Mouse (Mus musculus) WW6 (cell line): Measurements from ENCODE around the gene Lax1.
"Not testable (repeated sequence)": the region's sequence is repeated elsewhere in the genome, so short reads cannot be mapped to it uniquely, and the experiment has no call there.

Source experiments
- DNase-seq: peaks from one replicate; pipeline ENCODE4 v3.0.0-alpha.2; 2013; ENCODE audit warnings: low read depth, low spot score

The Lax1 gene

DNA sequence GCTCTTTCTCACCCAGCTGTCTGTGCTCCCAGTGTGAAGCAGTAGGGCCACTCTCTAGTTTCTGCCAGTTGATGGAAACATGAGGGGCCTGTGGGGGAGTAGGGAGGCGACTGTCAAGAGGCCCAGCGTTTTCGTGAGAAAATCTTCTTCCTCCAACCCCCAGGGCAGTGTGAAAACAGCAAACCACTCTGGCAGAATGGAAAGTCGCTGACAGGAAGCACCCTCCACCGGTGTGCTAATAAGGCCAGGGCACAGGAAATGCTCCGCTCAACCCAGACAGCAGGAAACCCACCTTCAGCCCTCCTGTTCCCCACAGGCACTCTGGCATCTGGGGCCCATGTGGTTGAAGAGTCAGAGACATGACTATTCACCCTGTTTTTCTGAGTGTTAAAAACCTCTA, at the start of gene Lax1:
TSS of gene Lax1 (minus strand) at position 212 of the 400 bp plus-strand sequence.
- no peak for DNase-seq

GRCm38 (mm10) chr1:133736664-133737063, 46.8 kb upstream of the Lax1 start:
- DNase-seq = no peak

DNA sequence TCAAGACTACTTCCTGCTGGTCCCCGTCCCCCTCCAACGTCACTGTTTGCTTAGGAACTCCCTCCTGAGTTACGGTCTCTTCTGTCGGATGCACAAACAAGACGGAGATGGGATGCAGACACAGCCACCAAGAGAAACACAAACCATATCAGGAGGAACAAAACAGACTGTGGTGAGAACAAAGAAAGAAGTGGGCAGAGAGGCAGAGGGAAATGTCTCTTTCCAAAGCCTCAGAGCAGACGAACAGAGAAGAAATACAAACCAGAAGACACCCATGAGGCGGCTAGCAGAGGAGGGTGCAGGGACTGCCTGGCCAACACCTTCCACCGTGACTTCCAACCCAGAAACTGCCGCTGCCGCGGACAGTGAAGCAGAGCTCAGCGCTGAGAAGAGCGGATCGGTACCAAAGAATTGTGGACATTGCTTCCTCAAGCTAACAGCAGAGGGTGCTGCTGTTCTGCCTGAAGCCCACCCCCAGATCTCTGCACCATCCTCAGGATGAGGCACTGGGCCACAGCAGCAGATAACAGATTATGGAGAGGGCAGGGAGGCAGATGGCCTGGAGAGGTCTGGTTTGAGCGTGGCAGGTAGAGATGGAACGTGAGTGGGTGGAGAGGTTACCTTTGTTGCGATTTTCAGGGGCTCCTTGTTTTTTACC, 46.2 kb upstream of the Lax1 start:
- no peak for DNase-seq

DNA sequence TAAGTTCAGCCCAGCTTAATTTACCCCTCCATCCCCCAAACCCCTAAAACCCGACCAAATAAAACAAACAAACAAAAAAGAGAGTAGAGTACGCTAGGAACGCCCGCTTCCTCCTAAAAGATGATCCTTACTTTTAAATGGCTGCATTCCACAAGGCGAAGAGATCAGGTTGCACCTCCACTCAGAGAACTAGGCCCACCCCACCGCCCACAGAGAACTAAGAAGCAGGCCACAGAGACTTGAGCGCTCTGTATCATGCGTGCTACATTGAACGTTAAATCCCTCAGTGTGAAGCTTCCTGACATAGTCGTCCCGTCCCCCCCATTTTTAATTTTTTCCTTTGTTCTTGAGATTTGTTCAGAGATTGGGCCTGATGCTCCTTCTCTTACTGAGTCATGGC, 42.9 kb upstream of the Lax1 start:
- no peak for DNase-seq

DNA sequence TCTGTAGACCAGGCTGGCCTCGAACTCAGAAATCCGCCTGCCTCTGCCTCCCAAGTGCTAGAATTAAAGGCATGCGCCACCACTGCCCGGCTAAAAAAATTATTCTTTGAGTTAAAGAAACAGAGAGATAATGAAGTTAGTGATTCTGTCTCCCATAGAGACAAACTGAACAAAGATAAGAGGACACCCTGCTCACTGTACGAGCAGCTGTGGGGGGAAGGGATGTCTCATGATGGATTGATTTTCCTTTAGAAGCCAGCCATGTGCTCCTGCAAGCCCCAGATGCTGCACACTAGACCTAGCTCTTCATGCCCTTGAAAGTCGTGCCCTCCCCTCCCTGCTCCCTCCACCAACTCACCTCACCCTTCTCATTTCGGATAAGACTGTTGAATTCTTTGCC, 38.4 kb upstream of the Lax1 start:
- no peak for DNase-seq

- DNase-seq = no peak
These were observed 30.4 kb upstream of the Lax1 start for GRCm38 (mm10) chr1:133720342-133720741.

DNA sequence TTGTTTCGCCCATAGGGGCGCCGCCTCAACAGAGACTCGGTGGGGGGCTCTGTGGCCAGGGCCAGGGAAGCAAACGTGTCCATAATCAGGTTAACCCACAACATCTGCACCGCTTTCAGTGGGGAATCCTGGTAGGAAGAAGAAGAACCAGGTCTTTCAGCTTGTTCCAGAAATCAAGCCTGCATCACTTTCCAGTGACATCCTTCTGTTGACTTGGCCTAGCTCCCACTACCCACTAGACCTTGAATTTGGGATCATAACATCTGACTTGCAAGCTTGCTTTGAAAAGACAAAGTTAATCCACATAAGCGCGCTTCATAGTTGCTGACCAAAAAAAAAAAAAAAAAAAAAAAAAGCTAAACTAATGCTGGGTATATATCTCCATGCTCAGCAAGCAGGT, 28.9 kb upstream of the Lax1 start:
- DNase-seq = no peak

- no peak for DNase-seq
These were observed 28.4 kb upstream of the Lax1 start for GRCm38 (mm10) chr1:133718296-133718695.

DNA sequence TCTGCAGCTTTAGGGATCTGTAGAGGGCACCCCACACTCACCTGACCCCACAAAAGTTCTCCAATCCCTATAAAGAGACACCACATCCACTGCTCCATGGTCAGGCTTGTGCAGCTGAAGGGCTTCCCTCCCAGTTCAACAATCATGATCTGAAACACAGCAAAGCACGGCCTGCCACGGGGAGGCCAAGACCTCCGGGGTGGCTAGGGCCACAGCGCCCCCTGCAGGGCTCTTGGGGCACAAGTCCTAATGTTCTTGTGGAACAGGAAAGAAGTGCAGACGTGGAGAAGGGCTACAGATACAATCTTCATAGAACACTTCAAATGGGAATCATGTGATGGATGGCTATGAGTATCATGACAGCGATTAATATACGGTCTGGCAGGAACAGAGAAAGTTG, 26.6 kb upstream of the Lax1 start:
- peak; percentile 66 for DNase-seq

DNA sequence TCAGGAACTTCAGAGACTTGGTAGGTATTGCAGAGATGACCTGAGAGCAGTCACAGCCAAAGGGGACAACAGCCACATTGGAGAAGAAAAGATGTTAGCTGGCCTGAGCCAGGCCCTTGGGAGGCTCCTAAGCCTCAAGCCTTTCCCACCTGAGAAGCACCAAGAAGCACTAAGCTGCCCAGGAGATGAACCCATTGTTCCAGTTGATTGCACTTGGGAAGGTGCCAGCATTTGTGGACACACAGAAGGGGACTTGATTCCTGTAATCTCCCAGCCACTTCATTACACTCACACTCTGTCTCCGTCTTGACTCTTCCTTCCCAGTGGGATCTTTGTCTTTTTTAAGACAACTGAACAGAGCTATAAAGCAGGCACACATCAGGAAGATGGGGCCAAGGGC, 25.3 kb upstream of the Lax1 start:
- no peak for DNase-seq

DNA sequence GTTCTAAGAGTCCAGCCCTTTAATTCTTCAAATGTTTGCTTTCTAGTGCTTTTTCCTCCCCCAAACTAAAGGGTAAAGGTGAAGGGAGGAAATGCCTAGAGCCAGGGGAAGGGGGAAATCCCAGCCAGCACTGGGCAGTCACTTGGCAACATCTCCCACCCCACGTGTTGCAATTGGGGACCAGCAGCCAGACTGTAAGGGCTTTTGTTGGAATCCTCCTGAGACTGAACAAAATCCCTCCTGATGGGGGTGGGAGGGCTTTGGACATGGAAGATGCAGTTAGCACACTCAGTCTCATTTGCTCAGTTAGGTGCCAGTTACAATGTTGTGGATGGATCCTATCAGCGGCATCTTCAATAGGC, 23.1 kb upstream of the Lax1 start:
- DNase-seq = no peak

GRCm38 (mm10) chr1:133712288-133713008, 22.5 kb upstream of the Lax1 start:
- DNase-seq = no peak

DNA sequence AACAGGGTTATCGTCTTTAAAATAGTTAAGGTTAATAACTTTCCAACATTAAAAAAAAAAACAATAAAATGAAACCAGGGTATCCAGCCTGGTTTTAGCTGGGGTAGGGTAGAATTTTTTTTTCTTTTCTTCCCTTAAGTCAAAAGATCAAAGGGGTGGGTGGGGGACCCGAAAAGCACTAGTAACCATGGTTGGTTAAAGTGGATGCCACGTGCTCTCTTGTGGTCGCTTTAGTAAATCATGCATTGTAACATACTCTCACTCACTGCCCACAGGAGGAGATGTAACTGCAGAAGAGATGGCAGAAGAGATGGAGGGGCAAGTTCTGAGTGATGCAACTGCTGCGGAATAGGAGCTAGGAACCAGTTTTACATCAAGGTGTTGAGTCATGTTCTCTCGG, 21.5 kb upstream of the Lax1 start:
- DNase-seq = no peak

DNA sequence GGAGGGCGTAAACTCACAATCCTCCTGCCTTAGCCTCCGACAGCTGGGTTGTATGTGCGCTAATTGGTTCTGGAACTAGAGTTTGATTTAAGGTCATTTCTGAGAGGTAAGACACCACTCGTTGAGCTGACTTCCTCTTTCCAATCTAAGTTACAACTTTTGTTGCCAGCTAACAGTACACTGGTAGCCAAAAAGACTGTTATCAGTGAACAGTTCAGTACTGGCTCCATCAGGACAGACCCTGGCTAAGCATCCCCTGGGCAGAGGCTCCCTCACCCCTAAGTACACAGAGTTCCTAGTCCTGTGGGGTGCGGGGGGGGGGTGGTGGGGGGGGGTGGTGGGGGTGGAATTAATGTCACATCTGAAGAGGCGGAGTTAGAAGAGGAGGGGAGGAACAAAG, 21.0 kb upstream of the Lax1 start:
- no peak for DNase-seq

DNA sequence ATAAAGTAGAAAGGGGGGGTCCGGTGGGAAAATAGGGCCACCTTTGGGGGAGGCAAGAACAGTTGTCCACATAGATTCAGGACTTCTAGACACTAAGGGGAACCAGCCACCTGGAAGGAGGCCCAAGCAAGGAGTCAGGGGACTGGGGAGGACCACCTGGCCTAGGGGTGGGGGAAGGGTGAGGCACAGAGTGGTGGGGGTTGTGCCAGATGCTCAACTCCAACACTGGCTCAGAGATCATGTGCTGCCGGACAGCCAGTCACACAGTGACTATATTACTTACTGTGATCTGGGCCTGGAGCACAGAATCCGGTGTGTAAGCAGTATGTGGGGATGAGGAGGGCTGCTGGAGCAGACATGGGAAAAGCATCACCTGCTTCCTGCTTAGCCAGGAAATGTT, 19.4 kb upstream of the Lax1 start:
- DNase-seq = no peak

- not testable (repeated sequence) for DNase-seq
These were observed 11.9 kb upstream of the Lax1 start for GRCm38 (mm10) chr1:133701824-133702223.

GRCm38 (mm10) chr1:133697935-133698620, 8.2 kb upstream of the Lax1 start:
- no peak for DNase-seq

GRCm38 (mm10) chr1:133695901-133696300, 6.0 kb upstream of the Lax1 start:
- no peak for DNase-seq

DNA sequence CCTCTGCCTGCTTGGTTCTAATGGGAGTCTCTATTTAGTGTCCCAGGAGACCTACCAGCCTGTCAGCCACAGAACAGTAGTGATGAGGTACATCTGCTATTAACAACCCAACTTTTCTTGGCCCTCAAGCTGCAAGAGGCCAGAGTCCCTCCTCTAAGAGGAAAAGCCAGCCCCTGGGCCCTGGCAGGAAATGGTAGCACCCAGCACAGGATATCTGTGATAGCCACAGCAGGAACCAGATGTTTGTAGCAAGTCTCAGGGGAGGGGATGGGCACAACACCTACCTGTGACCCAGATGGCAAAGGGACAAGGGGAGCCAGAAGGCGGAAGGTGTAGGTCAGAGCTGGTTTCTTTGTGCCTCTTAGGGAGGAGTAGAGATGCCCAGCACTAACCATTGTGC, 5.0 kb upstream of the Lax1 start:
- no peak for DNase-seq

- peak; percentile 84 for DNase-seq
These were observed 4.4 kb upstream of the Lax1 start for GRCm38 (mm10) chr1:133694301-133694700.

- DNase-seq = no peak
These were observed 3.7 kb upstream of the Lax1 start for GRCm38 (mm10) chr1:133693536-133694114.

- no peak for DNase-seq
These were observed 2.3 kb upstream of the Lax1 start for GRCm38 (mm10) chr1:133692195-133692594.

DNA sequence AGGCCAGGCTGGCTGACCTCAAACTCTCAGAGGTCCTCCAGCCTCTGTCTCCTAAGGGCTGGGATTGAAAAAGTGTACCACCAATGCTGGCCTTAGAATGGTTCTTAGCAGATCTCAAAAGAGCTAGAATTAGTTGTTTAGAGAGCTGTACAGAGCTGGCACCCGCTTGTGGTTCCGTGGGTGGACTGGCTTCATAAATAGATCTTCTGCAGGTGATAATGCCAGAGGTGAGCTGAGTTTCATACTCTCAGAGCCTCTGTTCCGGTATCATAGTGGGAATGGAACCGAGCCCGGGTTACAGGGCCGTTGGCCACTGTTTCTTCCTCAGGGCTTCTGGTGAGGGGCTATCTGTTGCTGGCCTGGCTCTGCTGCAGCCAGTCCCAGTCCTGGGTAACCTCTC, 1.1 kb upstream of the Lax1 start:
- no peak for DNase-seq
